Mouse (Mus musculus) limb, embryonic 11.5 days (tissue): ENCODE measurements at regions not wholly inside any gene's neighbourhood (a gene's known extent, or its start where the extent isn't known, plus 50 kb on each side); places are given as distances from the start of the nearest gene placed in this dataset.

ENCODE experiments used
- ATAC-seq: fragments of 200-750 bp; cut with Nextera tagmentation; 2 replicates; pipeline ENCODE4 v1.8.0; 2017; ENCODE audit warnings: low read depth; ENCODE audit not compliant: insufficient number of reproducible peaks, low FRiP score, low TSS enrichment
- DNase-seq: peaks from one replicate; pipeline ENCODE4 v3.0.0-alpha.2; 2015; ENCODE audit warnings: low spot score
- H3K27ac ChIP-seq: fragments of 300-500 bp; sonication (generic); replicated peaks from 2 replicates; pipeline ENCODE4 v1.5.1; 2014; ENCODE audit warnings: low read depth, mild to moderate bottlenecking, low read length
- H3K27me3 ChIP-seq: fragments of 300-500 bp; sonication (generic); 2 replicates; pipeline ENCODE4 v1.6.1; 2014; ENCODE audit warnings: mild to moderate bottlenecking, low read length, mixed read lengths; ENCODE audit not compliant: control insufficient read depth, insufficient read depth
- H3K36me3 ChIP-seq: fragments of 300-500 bp; sonication (generic); 2 replicates; pipeline ENCODE4 v1.6.1; 2014; ENCODE audit warnings: mild to moderate bottlenecking, low read length, moderate library complexity, mixed read lengths; ENCODE audit not compliant: control insufficient read depth, insufficient read depth
- H3K4me1 ChIP-seq: fragments of 300-500 bp; sonication (generic); 2 replicates; pipeline ENCODE4 v1.6.1; 2014; ENCODE audit warnings: low read length, mixed read lengths; ENCODE audit not compliant: control insufficient read depth, insufficient read depth
- H3K4me2 ChIP-seq: fragments of 300-500 bp; sonication (generic); 2 replicates; pipeline ENCODE4 v1.6.1; 2014; ENCODE audit warnings: low read depth, mild to moderate bottlenecking, moderate library complexity; ENCODE audit not compliant: severe bottlenecking
- H3K4me3 ChIP-seq: fragments of 300-500 bp; sonication (generic); 2 replicates; pipeline ENCODE4 v1.5.1; 2014; ENCODE audit warnings: low read depth, low read length
- H3K9ac ChIP-seq: fragments of 300-500 bp; sonication (generic); 2 replicates; pipeline ENCODE4 v1.6.1; 2014; ENCODE audit warnings: mild to moderate bottlenecking, low read length
- H3K9me3 ChIP-seq: fragments of 300-500 bp; sonication (generic); 2 replicates; pipeline ENCODE4 v1.6.1; 2016; ENCODE audit warnings: low read length; ENCODE audit not compliant: control insufficient read depth
- WGBS: fragments of 180-500 bp; shearing (Covaris S2); extraction: QIAGEN DNeasy Blood & Tissue Kit; methylation state at CpG from one replicate; pipeline ENCODE4 v1.1.7; 2014; 5-methylcytosine and 5-hydroxymethylcytosine counted together

GRCm38 (mm10) chr14:72113377-72113993, 378.2 kb downstream of the Gm9195 start:
- H3K27me3 ChIP-seq = no peaks in the 10 kb centered on the region
- no peaks in the 10 kb centered on the region for H3K4me1 ChIP-seq
- ATAC-seq = no peak
- DNase-seq = no peak
- H3K36me3 ChIP-seq = no peaks in the 10 kb centered on the region
- WGBS = 85% methylated on average over 8 of the region's 8 CpGs
- H3K4me3 ChIP-seq = no peak overlapping the region
- H3K27ac ChIP-seq = no peak overlapping the region
- H3K9me3 ChIP-seq = no peaks in the 10 kb centered on the region
- H3K4me2 ChIP-seq = no peak overlapping the region
- H3K9ac ChIP-seq = no peak overlapping the region

GRCm38 (mm10) chr14:72110689-72111088, 380.9 kb downstream of the Gm9195 start:
- H3K4me1 ChIP-seq = no peaks in the 10 kb centered on the region
- no peaks in the 10 kb centered on the region for H3K9me3 ChIP-seq
- H3K4me3 ChIP-seq = no peak overlapping the region
- H3K27me3 ChIP-seq = no peaks in the 10 kb centered on the region
- no peak overlapping the region for H3K27ac ChIP-seq
- H3K4me2 ChIP-seq = no peak overlapping the region
- no peak for DNase-seq
- H3K9ac ChIP-seq = no peak overlapping the region
- WGBS = 82% methylated on average over 2 of the region's 2 CpGs
- H3K36me3 ChIP-seq = no peaks in the 10 kb centered on the region
- no peak for ATAC-seq

GRCm38 (mm10) chr14:72091579-72091978, 400.1 kb downstream of the Gm9195 start:
- H3K4me2 ChIP-seq = no peak overlapping the region
- H3K9ac ChIP-seq = no peak overlapping the region
- WGBS = 90% methylated on average over 2 of the region's 2 CpGs
- ATAC-seq (no peak), DNase-seq (no peak)
- no peak overlapping the region for H3K27ac ChIP-seq
- no peaks in the 10 kb centered on the region for H3K27me3 ChIP-seq
- no peaks in the 10 kb centered on the region for H3K9me3 ChIP-seq
- no peak overlapping the region for H3K4me3 ChIP-seq
- H3K36me3 ChIP-seq = no peaks in the 10 kb centered on the region
- no peaks in the 10 kb centered on the region for H3K4me1 ChIP-seq

- no peak overlapping the region for H3K4me2 ChIP-seq
- H3K36me3 ChIP-seq = no peaks in the 10 kb centered on the region
- no peaks in the 10 kb centered on the region for H3K9me3 ChIP-seq
- DNase-seq (no peak), ATAC-seq (no peak)
- no peak overlapping the region for H3K4me3 ChIP-seq
- H3K9ac ChIP-seq = no peak overlapping the region
- no peaks in the 10 kb centered on the region for H3K4me1 ChIP-seq
- no peaks in the 10 kb centered on the region for H3K27me3 ChIP-seq
- no peak overlapping the region for H3K27ac ChIP-seq
- 57% methylated on average over 3 of the region's 3 CpGs for WGBS
These were observed 410.2 kb downstream of the Gm9195 start for GRCm38 (mm10) chr14:72081473-72081872.

GRCm38 (mm10) chr14:72064111-72064812, 427.4 kb downstream of the Gm9195 start:
- Histone ChIP-seq H3K4me2 (no peak overlapping the region), H3K4me3 (no peak overlapping the region), H3K36me3 (no peaks in the 10 kb centered on the region), H3K9me3 (no peaks in the 10 kb centered on the region), H3K27me3 (no peaks in the 10 kb centered on the region), H3K4me1 (no peaks in the 10 kb centered on the region), H3K27ac (no peak overlapping the region), H3K9ac (no peak overlapping the region)
- 79% methylated on average over 12 of the region's 12 CpGs for WGBS
- ATAC-seq (no peak), DNase-seq (no peak)

- Histone ChIP-seq H3K9me3 (no peaks in the 10 kb centered on the region), H3K27ac (no peak overlapping the region), H3K4me3 (no peak overlapping the region), H3K4me2 (no peak overlapping the region), H3K9ac (no peak overlapping the region), H3K27me3 (no peaks in the 10 kb centered on the region), H3K4me1 (0 out of 2 replicates have a peak, but pooled peaks cover 3% of the 10 kb centered on the region), H3K36me3 (no peaks in the 10 kb centered on the region)
- ATAC-seq = no peak
- 32% methylated on average over 2 of the region's 2 CpGs for WGBS
- DNase-seq = no peak
These were observed 448.8 kb downstream of the Gm9195 start for GRCm38 (mm10) chr14:72042881-72043236.

- H3K9me3 ChIP-seq = no peaks in the 10 kb centered on the region
- no peak overlapping the region for H3K4me2 ChIP-seq
- H3K36me3 ChIP-seq = no peaks in the 10 kb centered on the region
- WGBS = 10% methylated on average over 3 of the region's 3 CpGs
- H3K27ac ChIP-seq = no peak overlapping the region
- no peak overlapping the region for H3K9ac ChIP-seq
- H3K4me1 ChIP-seq = 0 out of 2 replicates have a peak, but pooled peaks cover 3% of the 10 kb centered on the region
- DNase-seq (peak; percentile 35), ATAC-seq (peak; percentile 54; the same call in 1 of the 2 replicates)
- H3K27me3 ChIP-seq = no peaks in the 10 kb centered on the region
- no peak overlapping the region for H3K4me3 ChIP-seq
These were observed 449.3 kb downstream of the Gm9195 start for GRCm38 (mm10) chr14:72042112-72042880.

- Histone ChIP-seq H3K4me2 (no peak overlapping the region), H3K9ac (no peak overlapping the region), H3K27ac (no peak overlapping the region), H3K36me3 (no peaks in the 10 kb centered on the region), H3K4me3 (no peak overlapping the region), H3K9me3 (no peaks in the 10 kb centered on the region), H3K4me1 (no peaks in the 10 kb centered on the region), H3K27me3 (no peaks in the 10 kb centered on the region)
- ATAC-seq = no peak
- DNase-seq = no peak
- WGBS = 15% methylated on average over 3 of the region's 3 CpGs
These were observed 461.2 kb downstream of the Gm9195 start for GRCm38 (mm10) chr14:72030396-72030795.
